Comparison of ENCODE assay signal across 23 mouse cellular contexts in the genomic region with DNA sequence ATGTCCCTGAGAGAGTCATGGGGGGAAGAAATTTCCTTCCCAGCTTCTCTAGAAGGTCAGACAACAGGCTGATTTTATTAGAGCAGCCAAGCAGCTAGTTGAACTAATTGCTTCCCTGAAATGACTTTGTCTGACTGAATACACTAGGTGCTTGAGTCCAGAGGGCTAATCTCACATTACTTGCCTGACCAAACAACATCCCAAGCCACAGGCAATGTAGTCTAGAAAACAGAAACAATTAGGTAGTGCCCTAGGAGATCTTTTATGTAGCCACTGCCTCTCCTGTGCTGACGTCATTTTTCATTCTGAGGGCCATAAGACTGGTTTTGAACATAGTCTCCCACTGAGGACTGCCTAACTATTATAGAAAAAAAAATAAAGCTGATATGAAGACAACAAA.
A peak's percentile ranks its signal among the peaks of the same experiment; 100 is the strongest.
DNase-seq lines count a peak whose midpoint lies in the region; ATAC-seq and TF ChIP-seq lines count a peak whose summit lies in the region.
"Had no signal": no experiment of that assay in that cellular context is flagged by ENCODE, and none has a peak within 500 bp of the region (broad histone marks: within the 10 kb centered on the region; RNA-seq: fewer than 3 reads in every experiment).

No protein-coding gene starts in this region.

- no peak overlapping the region for H3K27ac ChIP-seq in hindbrain, postnatal 0 days
- H3K27ac ChIP-seq in hindbrain, embryonic 14.5 days = no peak overlapping the region
- H3K27ac ChIP-seq in kidney, postnatal 0 days = no peak overlapping the region
- H3K27ac ChIP-seq: embryonic facial prominence, embryonic 10.5 days had no signal

- H3K4me1 ChIP-seq in hindbrain, postnatal 0 days (ENCODE audit: insufficient read depth, low read length) = no peaks in the 10 kb centered on the region
- no peaks in the 10 kb centered on the region for H3K4me1 ChIP-seq in hindbrain, embryonic 14.5 days (replicated peaks; ENCODE audit: control insufficient read depth, insufficient read depth, low read length)
- H3K4me1 ChIP-seq in kidney, postnatal 0 days (replicated peaks; ENCODE audit: insufficient read depth, low read length) = no peaks in the 10 kb centered on the region
- H3K4me1 ChIP-seq: embryonic facial prominence, embryonic 10.5 days; heart, embryonic 12.5 days had no signal

- TF ChIP-seq CTCF in hindbrain, postnatal 0 days (IDR thresholded peaks at IDR 0.05; ENCODE audit: low read depth) = no peak
- no peak for TF ChIP-seq CTCF in kidney, postnatal 0 days (IDR thresholded peaks at IDR 0.05; ENCODE audit: low read depth)

- no peak overlapping the region for H3K4me2 ChIP-seq in hindbrain, postnatal 0 days (ENCODE audit: low read depth, low read length)
- H3K4me2 ChIP-seq in hindbrain, embryonic 14.5 days (replicated peaks) = no peak overlapping the region
- no peak overlapping the region for H3K4me2 ChIP-seq in kidney, postnatal 0 days (ENCODE audit: low read length)
- H3K4me2 ChIP-seq: heart, embryonic 12.5 days; midbrain, embryonic 11.5 days had no signal

- no peak overlapping the region for H3K9ac ChIP-seq in hindbrain, postnatal 0 days (replicated peaks; ENCODE audit: low read length)
- no peak overlapping the region for H3K9ac ChIP-seq in hindbrain, embryonic 14.5 days
- no peak overlapping the region for H3K9ac ChIP-seq in kidney, postnatal 0 days (ENCODE audit: low read depth, low read length)
- H3K9ac ChIP-seq: heart, embryonic 12.5 days had no signal

- 0 out of 2 replicates have a peak, but pooled peaks have one; percentile 24 for ATAC-seq in hindbrain, postnatal 0 days
- ATAC-seq in hindbrain, embryonic 14.5 days (ENCODE audit: low FRiP score) = no peak
- ATAC-seq in kidney, postnatal 0 days (replicated peaks; ENCODE audit: low FRiP score, low read depth) = peak; percentile 71; the same call in 1 of the 2 replicates
- ATAC-seq: activated CD4-positive, CD25-positive, alpha-beta regulatory T cell, adult 4 months; lung, postnatal 0 days had no signal

- H3K9me3 ChIP-seq in hindbrain, postnatal 0 days (ENCODE audit: low read length) = no peaks in the 10 kb centered on the region
- H3K9me3 ChIP-seq in hindbrain, embryonic 14.5 days (ENCODE audit: control insufficient read depth, low read length) = no peaks in the 10 kb centered on the region
- H3K9me3 ChIP-seq in kidney, postnatal 0 days (replicated peaks; ENCODE audit: low read length) = no peaks in the 10 kb centered on the region
- H3K9me3 ChIP-seq: embryonic facial prominence, embryonic 10.5 days; heart, embryonic 12.5 days had no signal

- WGBS in hindbrain, postnatal 0 days = 7% methylated on average over 1 of the region's 1 CpGs
- WGBS in hindbrain, embryonic 14.5 days = 22% methylated on average over 1 of the region's 1 CpGs
- 37% methylated on average over 1 of the region's 1 CpGs for WGBS in kidney, postnatal 0 days

- no peak overlapping the region for H3K4me3 ChIP-seq in hindbrain, postnatal 0 days (ENCODE audit: low read length)
- H3K4me3 ChIP-seq in hindbrain, embryonic 14.5 days (replicated peaks; ENCODE audit: low read length) = no peak overlapping the region
- H3K4me3 ChIP-seq in kidney, postnatal 0 days (replicated peaks; ENCODE audit: low read depth, low read length) = no peak overlapping the region
- H3K4me3 ChIP-seq: embryonic facial prominence, embryonic 10.5 days; heart, embryonic 12.5 days had no signal

- H3K27me3 ChIP-seq in hindbrain, postnatal 0 days (ENCODE audit: insufficient read depth, low read length) = no peaks in the 10 kb centered on the region
- H3K27me3 ChIP-seq in hindbrain, embryonic 14.5 days (ENCODE audit: control insufficient read depth, insufficient read depth, low read length) = no peaks in the 10 kb centered on the region
- H3K27me3 ChIP-seq in kidney, postnatal 0 days (ENCODE audit: insufficient read depth, low read length) = no peaks in the 10 kb centered on the region
- H3K27me3 ChIP-seq: heart, embryonic 12.5 days had no signal

- DNase-seq in hindbrain, postnatal 0 days (ENCODE audit: low spot score) = no peak
- DNase-seq in hindbrain, embryonic 14.5 days (ENCODE audit: low spot score) = no peak
- peak; percentile 28 for DNase-seq in kidney, postnatal 0 days (ENCODE audit: low spot score)
- no peak for DNase-seq in kidney, postnatal 4 days
- peak; percentile 7 for DNase-seq in embryo, embryonic 11 days
- no peak for DNase-seq in testis, postnatal 14 days (ENCODE audit: low spot score)
- DNase-seq in testis, postnatal 10 days (ENCODE audit: low spot score) = no peak
- DNase-seq: adrenal gland, postnatal 10 days; cerebellum, adult 2 months; cerebellum, postnatal 25 days; gastrocnemius, postnatal 14 days; heart, adult 11 months; heart, postnatal 14 days; kidney, adult 8-10 months; layer of hippocampus, postnatal 36 days; right cerebral cortex, postnatal 25 days; spleen, adult 18-20 months; thymus, postnatal 14 days had no signal

- H3K36me3 ChIP-seq in hindbrain, postnatal 0 days (ENCODE audit: insufficient read depth, low read length) = no peaks in the 10 kb centered on the region
- H3K36me3 ChIP-seq in hindbrain, embryonic 14.5 days (replicated peaks; ENCODE audit: control insufficient read depth, insufficient read depth) = no peaks in the 10 kb centered on the region
- H3K36me3 ChIP-seq in kidney, postnatal 0 days (ENCODE audit: insufficient read depth, low read length) = no peaks in the 10 kb centered on the region
- H3K36me3 ChIP-seq: embryonic facial prominence, embryonic 10.5 days; heart, embryonic 12.5 days had no signal

Comparison
In these comparisons a context has a peak if more than half of its experiments do, and no peak if none do; other contexts are left out.
1. DNase-seq: peak in kidney, postnatal 0 days (single experiment) and embryo, embryonic 11 days (single experiment); none in hindbrain, postnatal 0 days (single experiment), hindbrain, embryonic 14.5 days (single experiment), kidney, postnatal 4 days (0 of 2), testis, postnatal 14 days (single experiment) and testis, postnatal 10 days (single experiment).